Mouse (Mus musculus) thymus, adult 2 months (tissue): ENCODE data around the gene Itpr1.

ENCODE experiments used
- CTCF ChIP-seq: fragments of 200-500 bp; IDR thresholded peaks from 2 replicates; pipeline ENCODE4 v1.5.1; 2012; ENCODE audit warnings: mild to moderate bottlenecking, control low read depth, low read length, moderate library complexity, borderline replicate concordance; ENCODE audit not compliant: control insufficient read depth, poor library complexity, insufficient read depth; ENCODE audit errors: extremely low read depth
- POLR2A ChIP-seq: fragments of 200-500 bp; IDR thresholded peaks from 2 replicates; pipeline ENCODE4 v1.6.1; 2012; ENCODE audit warnings: mild to moderate bottlenecking, low read length, control low read depth, moderate library complexity; ENCODE audit not compliant: control insufficient read depth, poor library complexity, insufficient read depth; ENCODE audit errors: extremely low read depth

GRCm38 (mm10) chr6:108238011-108238410, 25.1 kb downstream of the Itpr1 start:
- no peak for TF ChIP-seq CTCF
- no peak for TF ChIP-seq POLR2A
